ENCODE assay signal across 7 mouse cellular contexts in the genomic region with DNA sequence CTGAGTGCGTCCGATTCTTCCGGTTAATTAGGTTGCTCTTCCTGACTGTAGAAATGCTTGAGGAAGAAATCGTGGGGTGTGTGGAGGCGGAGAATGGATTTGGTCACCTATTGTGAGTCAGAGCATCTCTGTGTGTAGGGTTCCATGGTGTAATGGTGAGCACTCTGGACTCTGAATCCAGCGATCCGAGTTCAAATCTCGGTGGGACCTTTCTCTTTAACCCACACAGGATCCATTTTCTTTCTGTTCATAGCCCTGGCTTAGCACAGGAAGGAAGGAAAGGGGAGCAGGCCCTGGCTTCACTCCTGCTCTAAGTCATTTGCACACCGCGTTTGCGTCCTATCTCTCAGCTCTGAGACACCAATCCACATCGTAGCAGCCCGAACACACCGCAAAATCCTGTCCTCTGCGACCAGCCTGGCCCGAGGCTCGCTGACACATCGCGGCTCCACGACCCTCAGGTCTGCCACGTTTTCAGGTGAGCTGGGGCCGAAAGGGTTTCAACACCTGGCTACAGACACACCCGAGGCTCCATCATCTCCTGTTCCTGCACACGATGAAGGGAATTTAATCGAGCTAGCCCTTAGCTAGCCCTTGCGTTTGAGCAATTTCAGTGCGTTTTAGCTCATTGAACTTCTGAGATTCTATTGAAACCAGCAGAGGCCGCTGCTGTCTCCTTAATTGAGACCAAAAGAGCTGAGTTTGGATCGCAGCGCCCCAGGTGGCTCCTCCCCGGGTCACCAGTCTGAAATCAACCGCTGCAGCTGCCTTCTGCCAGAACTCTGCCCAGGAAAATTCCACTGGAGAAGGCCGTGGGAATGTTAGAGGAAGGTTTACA. TPM values are rescaled to one million over a fixed set of nuclear protein-coding genes. Genes with fewer than 3 reads are reported as not detected.
A peak's percentile ranks its signal among the peaks of the same experiment; 100 is the strongest.
DNase-seq lines count a peak whose midpoint lies in the region; ATAC-seq lines count a peak whose summit lies in the region.

No protein-coding gene starts in this region.

- peak overlapping the region; percentile 42 for H3K4me3 ChIP-seq in intestine, embryonic 16.5 days (ENCODE audit: low read length)
- peak overlapping the region; percentile 58 for H3K4me3 ChIP-seq in midbrain, embryonic 10.5 days

- DNase-seq in adrenal gland, adult 18-20 months (ENCODE audit: low spot score in 2 of 2) = peak; percentile 63 to 73
- DNase-seq in gastrocnemius, postnatal 10 days = peak; percentile 54
- peak; percentile 64 for DNase-seq in left cerebral cortex, postnatal 4 days
- peak; percentile 81 for DNase-seq in midbrain, embryonic 10.5 days (ENCODE audit: low spot score)
- peak; percentile 68 for DNase-seq in right cerebral cortex, postnatal 4 days

- H3K4me2 ChIP-seq in intestine, embryonic 16.5 days (ENCODE audit: low read depth, low read length) = peak overlapping the region; percentile 59

- no peaks in the 10 kb centered on the region for H3K9me3 ChIP-seq in intestine, embryonic 16.5 days (ENCODE audit: control insufficient read depth, low read length)
- H3K9me3 ChIP-seq in midbrain, embryonic 10.5 days (replicated peaks) = no peaks in the 10 kb centered on the region

- peak overlapping the region; percentile 61 for H3K9ac ChIP-seq in intestine, embryonic 16.5 days (ENCODE audit: low read depth, low read length)

- no peaks in the 10 kb centered on the region for H3K36me3 ChIP-seq in intestine, embryonic 16.5 days (ENCODE audit: control insufficient read depth, insufficient read depth, low read length)
- H3K36me3 ChIP-seq in midbrain, embryonic 10.5 days = no peaks in the 10 kb centered on the region

- no peaks in the 10 kb centered on the region for H3K27me3 ChIP-seq in intestine, embryonic 16.5 days (replicated peaks; ENCODE audit: control insufficient read depth, insufficient read depth, low read length)
- H3K27me3 ChIP-seq in midbrain, embryonic 10.5 days (ENCODE audit: low read depth, poor library complexity, severe bottlenecking) = peaks cover 65% of the 10 kb centered on the region

- ATAC-seq in common myeloid progenitor, adult 5-6 weeks (replicated peaks; ENCODE audit: low read depth, poor library complexity, severe bottlenecking) = peak; percentile 71
- ATAC-seq in intestine, embryonic 16.5 days = peak; percentile 39

- 3% methylated on average over 33 of the region's 33 CpGs for WGBS in intestine, embryonic 16.5 days
- WGBS in midbrain, embryonic 10.5 days = 1% methylated on average over 33 of the region's 33 CpGs

- intact Hi-C loops in left cerebral cortex, postnatal 4 days (cut with DNase I) = loop anchor here (10.0 kb wide), 1 partner anchor 193 kb away; no protein-coding TSS in a partner anchor

- H3K4me1 ChIP-seq in intestine, embryonic 16.5 days (ENCODE audit: control insufficient read depth, insufficient read depth, low read length) = peaks cover 21% of the 10 kb centered on the region
- peaks cover 35% of the 10 kb centered on the region for H3K4me1 ChIP-seq in midbrain, embryonic 10.5 days

- no peak overlapping the region for H3K27ac ChIP-seq in intestine, embryonic 16.5 days (ENCODE audit: low read length)
- H3K27ac ChIP-seq in midbrain, embryonic 10.5 days (replicated peaks) = peak overlapping the region; percentile 61

RNA-seq across cellular contexts. Expression of gene Gm17651, which starts 7.0 kb away (rescaled TPM):
- not detected for total RNA-seq in adrenal gland, adult 18-20 months (2021)
- total RNA-seq in common myeloid progenitor, adult 5-6 weeks (2017) = not detected in 2 replicates
- total RNA-seq in gastrocnemius, postnatal 10 days (2021) = not detected
- not detected in 2 replicates for polyA plus RNA-seq in intestine, embryonic 16.5 days (2015; fragmentation: Nextera tagmentation; extraction: Ambion mirVana)
- not detected for total RNA-seq in left cerebral cortex, postnatal 4 days (2021)
- not detected in 2 replicates for polyA plus RNA-seq in midbrain, embryonic 10.5 days (2016; fragmentation: Nextera tagmentation; extraction: Ambion mirVana)

RNA-seq across cellular contexts. Expression of gene Prkab2, which starts 23.5 kb away (rescaled TPM):
- 10 to 100 TPM in 1 of 2 experiments, 1 to 10 TPM in 1; 8.8 to 13.8 TPM for total RNA-seq in adrenal gland, adult 18-20 months (2021)
- 2.8 and 3.2 TPM in 2 replicates for total RNA-seq in common myeloid progenitor, adult 5-6 weeks (2017)
- 10 to 100 TPM; 58.2 to 66.6 TPM for total RNA-seq in gastrocnemius, postnatal 10 days (2021)
- polyA plus RNA-seq in intestine, embryonic 16.5 days (2015; fragmentation: Nextera tagmentation; extraction: Ambion mirVana) = 5.5 and 5.8 TPM in 2 replicates
- total RNA-seq in left cerebral cortex, postnatal 4 days (2021) = 10 to 100 TPM; 31.2 to 33.0 TPM
- polyA plus RNA-seq in midbrain, embryonic 10.5 days (2016; fragmentation: Nextera tagmentation; extraction: Ambion mirVana) = 7.0 and 8.4 TPM in 2 replicates

RNA-seq across cellular contexts. Expression of gene Fmo5, which starts 52.9 kb away (rescaled TPM):
- 10 to 100 TPM; 13.3 to 15.2 TPM for total RNA-seq in adrenal gland, adult 18-20 months (2021)
- total RNA-seq in common myeloid progenitor, adult 5-6 weeks (2017) = 1.5 and 4.6 TPM in 2 replicates
- total RNA-seq in gastrocnemius, postnatal 10 days (2021) = 1 to 10 TPM; 3.8 to 4.5 TPM
- 50.4 and 57.8 TPM in 2 replicates for polyA plus RNA-seq in intestine, embryonic 16.5 days (2015; fragmentation: Nextera tagmentation; extraction: Ambion mirVana)
- 1 to 10 TPM; 1.2 to 1.3 TPM for total RNA-seq in left cerebral cortex, postnatal 4 days (2021)
- 0.62 and 0.67 TPM in 2 replicates for polyA plus RNA-seq in midbrain, embryonic 10.5 days (2016; fragmentation: Nextera tagmentation; extraction: Ambion mirVana)
